Mouse (Mus musculus) heart, embryonic 15.5 days (tissue): ENCODE results near the gene 1700061G19Rik. TPM values are rescaled to one million over a fixed set of nuclear protein-coding genes. Genes with fewer than 3 reads are reported as not detected.

Source experiments
- ATAC-seq: fragments of 200-750 bp; cut with Nextera tagmentation; replicated peaks from 2 replicates; pipeline ENCODE4 v1.8.0; 2017; ENCODE audit warnings: low read depth, moderate TSS enrichment; ENCODE audit not compliant: insufficient number of reproducible peaks, insufficient read depth, low FRiP score
- H3K27ac ChIP-seq: fragments of 300-500 bp; sonication (generic); 2 replicates; pipeline ENCODE4 v1.5.1; 2015; ENCODE audit warnings: mild to moderate bottlenecking, inconsistent platforms
- H3K27me3 ChIP-seq: fragments of 300-500 bp; sonication (generic); 2 replicates; pipeline ENCODE4 v1.6.1; 2015; ENCODE audit warnings: inconsistent platforms
- H3K36me3 ChIP-seq: fragments of 300-500 bp; sonication (generic); 2 replicates; pipeline ENCODE4 v1.6.1; 2015; ENCODE audit warnings: mild to moderate bottlenecking, inconsistent platforms
- H3K4me1 ChIP-seq: fragments of 300-500 bp; sonication (generic); replicated peaks from 2 replicates; pipeline ENCODE4 v1.6.1; 2015; ENCODE audit warnings: inconsistent platforms
- H3K4me2 ChIP-seq: fragments of 300-500 bp; sonication (generic); 2 replicates; pipeline ENCODE4 v1.6.1; 2015; ENCODE audit warnings: inconsistent platforms, mild to moderate bottlenecking, moderate library complexity
- H3K4me3 ChIP-seq: fragments of 300-500 bp; sonication (generic); 2 replicates; pipeline ENCODE4 v1.5.1; 2015; ENCODE audit warnings: mild to moderate bottlenecking, inconsistent platforms
- H3K9ac ChIP-seq: fragments of 300-500 bp; sonication (generic); 2 replicates; pipeline ENCODE4 v1.6.1; 2015; ENCODE audit warnings: mild to moderate bottlenecking, inconsistent platforms
- H3K9me3 ChIP-seq: fragments of 300-500 bp; sonication (generic); replicated peaks from 2 replicates; pipeline ENCODE4 v1.6.1; 2016; ENCODE audit warnings: inconsistent platforms
- WGBS: fragments of 180-500 bp; shearing (Covaris S2); methylation state at CpG from one replicate; pipeline ENCODE4 v1.1.7; 2015; ENCODE audit warnings: mixed read lengths; 5-methylcytosine and 5-hydroxymethylcytosine counted together
- polyA plus RNA-seq: library from polyadenylated mRNA; unstranded; fragments of >200 nt; fragmentation: Nextera tagmentation; extraction: Ambion mirVana; gene quantifications from 2 replicates; pipeline ENCODE4 v1.2.1, GENCODE M21; 2015

Gene 1700061G19Rik
- polyA plus RNA-seq, 1 experiment from 2014 or later, result 0.43 TPM

DNA sequence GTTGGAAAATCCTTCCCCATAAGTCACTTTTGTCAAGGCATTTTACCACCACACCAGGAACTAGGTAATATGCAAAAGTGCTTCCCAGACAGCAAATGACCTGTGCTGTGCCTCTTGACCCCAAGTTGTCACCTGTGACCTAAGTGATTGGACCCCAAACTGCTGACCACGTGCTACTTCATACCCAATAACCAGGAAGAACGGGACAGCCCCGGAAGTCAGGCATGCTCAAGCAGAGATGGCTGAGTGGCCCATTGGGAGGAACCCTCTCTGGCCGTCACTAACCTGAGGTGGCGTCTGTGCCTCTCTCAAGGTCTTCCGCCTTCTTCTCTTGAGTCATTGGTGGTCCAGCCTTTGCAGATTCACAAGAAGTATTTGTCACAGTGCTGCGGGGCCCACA is 2.8 kb upstream of the 1700061G19Rik start:
- Histone ChIP-seq H3K27me3 (no peaks in the 10 kb centered on the region), H3K4me2 (no peak overlapping the region), H3K9ac (no peak overlapping the region), H3K36me3 (no peaks in the 10 kb centered on the region), H3K4me1 (no peaks in the 10 kb centered on the region), H3K27ac (no peak overlapping the region), H3K9me3 (no peaks in the 10 kb centered on the region), H3K4me3 (no peak overlapping the region)
- no peak for ATAC-seq
- WGBS, result 75% methylated on average over 7 of the region's 7 CpGs

- H3K27me3 ChIP-seq, result no peaks in the 10 kb centered on the region
- ATAC-seq, result no peak
- H3K4me3 ChIP-seq, result no peak within 1 kb of the TSS
- H3K4me1 ChIP-seq, result no peaks in the 10 kb centered on the region
- H3K36me3 ChIP-seq, result no peaks in the 10 kb centered on the region
- no peak within 1 kb of the TSS for H3K9ac ChIP-seq
- H3K9me3 ChIP-seq, result no peaks in the 10 kb centered on the region
- H3K4me2 ChIP-seq, result no peak within 1 kb of the TSS
- WGBS, result 93% methylated on average over 2 of the region's 2 CpGs
- no peak within 1 kb of the TSS for H3K27ac ChIP-seq
Measured at GRCm38 (mm10) chr17:56874237-56874636, 1.0 kb upstream of the 1700061G19Rik start, which contains the start of gene Acsbg2. TSS of gene Acsbg2 (minus strand) at chr17:56874447.

GRCm38 (mm10) chr17:56876465-56876864 is 1.2 kb downstream of the 1700061G19Rik start:
- H3K27ac ChIP-seq, result no peak overlapping the region
- H3K36me3 ChIP-seq, result no peaks in the 10 kb centered on the region
- H3K9ac ChIP-seq, result no peak overlapping the region
- no peaks in the 10 kb centered on the region for H3K27me3 ChIP-seq
- H3K9me3 ChIP-seq, result no peaks in the 10 kb centered on the region
- ATAC-seq, result no peak
- H3K4me1 ChIP-seq, result no peaks in the 10 kb centered on the region
- H3K4me2 ChIP-seq, result no peak overlapping the region
- 79% methylated on average over 3 of the region's 3 CpGs for WGBS
- H3K4me3 ChIP-seq, result no peak overlapping the region

DNA sequence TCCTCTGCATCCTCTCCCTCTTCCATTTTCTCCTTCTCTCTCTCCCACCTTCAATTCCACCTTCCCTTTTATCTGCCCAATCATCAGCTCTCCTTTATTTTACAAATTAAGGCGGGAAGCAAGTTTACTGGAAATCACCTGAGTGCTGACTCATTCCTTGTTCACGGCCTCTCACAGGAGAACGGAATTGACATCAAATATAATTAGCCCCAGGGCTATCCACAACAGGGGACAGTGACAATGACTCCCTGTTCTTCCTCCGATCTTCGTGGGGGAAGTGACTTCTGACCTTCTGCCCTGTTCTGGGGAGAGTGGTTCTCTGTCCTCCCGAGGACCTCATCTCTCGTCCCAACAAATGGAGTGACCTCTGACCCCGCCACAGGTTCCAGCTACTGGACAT is 1.7 kb downstream of the 1700061G19Rik start:
- Histone ChIP-seq H3K4me2 (no peak overlapping the region), H3K4me1 (no peaks in the 10 kb centered on the region), H3K4me3 (no peak overlapping the region), H3K36me3 (no peaks in the 10 kb centered on the region), H3K27ac (no peak overlapping the region), H3K27me3 (no peaks in the 10 kb centered on the region), H3K9ac (no peak overlapping the region), H3K9me3 (no peaks in the 10 kb centered on the region)
- ATAC-seq, result no peak
- 67% methylated on average over 8 of the region's 8 CpGs for WGBS

DNA sequence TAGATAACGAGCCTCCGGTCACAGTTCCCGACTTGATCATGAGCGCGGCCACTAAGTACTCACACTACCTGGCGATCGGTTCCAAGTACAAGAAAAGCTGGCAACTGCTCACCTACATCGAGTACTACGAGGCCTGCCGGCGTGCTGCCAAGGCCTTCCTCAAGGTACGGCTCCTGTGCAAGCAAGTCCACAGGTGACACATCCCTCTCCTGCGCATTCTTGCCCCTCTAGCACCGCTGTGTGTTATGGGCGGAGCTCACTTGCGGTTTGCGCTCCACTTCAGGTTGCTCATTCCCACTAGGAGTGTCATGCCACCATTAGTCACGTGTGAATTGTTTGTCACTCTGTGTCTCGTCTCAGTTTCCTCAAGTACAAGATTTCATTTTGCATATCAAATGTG is 2.1 kb downstream of the 1700061G19Rik start:
- Histone ChIP-seq H3K9me3 (no peaks in the 10 kb centered on the region), H3K27me3 (no peaks in the 10 kb centered on the region), H3K4me1 (no peaks in the 10 kb centered on the region), H3K36me3 (no peaks in the 10 kb centered on the region), H3K4me3 (no peak overlapping the region), H3K27ac (no peak overlapping the region), H3K4me2 (no peak overlapping the region), H3K9ac (no peak overlapping the region)
- no peak for ATAC-seq
- 88% methylated on average over 19 of the region's 19 CpGs for WGBS

- Histone ChIP-seq H3K9ac (peak overlapping the region; percentile 40), H3K27me3 (no peaks in the 10 kb centered on the region), H3K4me1 (peaks cover 18% of the 10 kb centered on the region), H3K9me3 (no peaks in the 10 kb centered on the region), H3K4me3 (peak overlapping the region; percentile 38), H3K27ac (no peak overlapping the region), H3K4me2 (peak overlapping the region; percentile 61), H3K36me3 (no peaks in the 10 kb centered on the region)
- ATAC-seq, result 0 out of 2 replicates have a peak, but pooled peaks have one; percentile 20
- 30% methylated on average over 17 of the region's 17 CpGs for WGBS
Measured at GRCm38 (mm10) chr17:56883612-56884011, 8.3 kb downstream of the 1700061G19Rik start.

DNA sequence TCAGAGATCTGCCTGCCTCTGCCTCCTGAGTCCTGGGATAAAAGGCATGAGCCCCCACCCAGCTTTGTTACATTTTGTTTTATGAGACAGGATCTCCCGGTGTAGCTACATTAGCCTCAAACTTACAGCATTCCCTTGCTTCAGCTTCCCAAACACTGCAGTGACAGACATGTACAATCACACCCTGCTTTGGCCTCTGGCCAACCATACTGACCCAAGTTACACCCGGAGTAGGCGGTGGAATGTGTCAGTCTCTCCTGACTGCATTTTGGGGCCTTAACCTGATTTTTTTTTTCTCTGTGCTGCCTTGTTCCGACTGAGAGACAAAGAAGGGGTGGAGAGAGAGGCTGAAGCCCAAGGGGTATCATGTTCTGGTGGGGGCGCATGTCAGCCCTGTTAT is 9.1 kb downstream of the 1700061G19Rik start:
- Histone ChIP-seq H3K27me3 (no peaks in the 10 kb centered on the region), H3K4me3 (no peak overlapping the region), H3K4me2 (0 out of 2 replicates have a peak overlapping the region, but pooled peaks have one; percentile 61), H3K27ac (0 out of 2 replicates have a peak overlapping the region, but pooled peaks have one; percentile 9), H3K9me3 (no peaks in the 10 kb centered on the region), H3K9ac (no peak overlapping the region), H3K36me3 (no peaks in the 10 kb centered on the region), H3K4me1 (peaks cover 18% of the 10 kb centered on the region)
- no peak; the same call in 1 of the 2 replicates for ATAC-seq
- 38% methylated on average over 5 of the region's 5 CpGs for WGBS

DNA sequence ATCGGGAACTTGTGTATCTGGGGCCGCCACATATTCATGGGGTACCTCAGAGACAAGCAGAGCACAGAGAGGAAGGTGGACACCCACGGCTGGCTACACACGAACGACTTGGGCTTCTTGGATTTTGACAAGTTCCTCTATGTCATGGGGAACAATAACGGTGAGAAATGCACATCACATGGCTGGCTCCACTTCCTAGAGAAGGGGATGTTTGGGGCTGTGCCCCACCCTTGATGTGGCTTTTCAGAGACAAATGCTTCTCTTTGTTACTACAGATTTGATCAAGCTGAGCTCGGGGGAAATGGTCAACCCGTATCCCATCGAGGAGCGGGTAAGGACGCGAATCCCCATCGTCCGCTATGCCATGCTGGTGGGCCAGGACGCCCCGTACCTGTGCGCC is 9.5 kb downstream of the 1700061G19Rik start:
- H3K9ac ChIP-seq, result no peak overlapping the region
- no peak overlapping the region for H3K4me3 ChIP-seq
- WGBS, result 86% methylated on average over 17 of the region's 17 CpGs
- no peaks in the 10 kb centered on the region for H3K9me3 ChIP-seq
- H3K27me3 ChIP-seq, result no peaks in the 10 kb centered on the region
- 0 out of 2 replicates have a peak overlapping the region, but pooled peaks have one; percentile 9 for H3K27ac ChIP-seq
- H3K4me2 ChIP-seq, result no peak overlapping the region
- H3K36me3 ChIP-seq, result no peaks in the 10 kb centered on the region
- peaks cover 18% of the 10 kb centered on the region for H3K4me1 ChIP-seq
- no peak for ATAC-seq

DNA sequence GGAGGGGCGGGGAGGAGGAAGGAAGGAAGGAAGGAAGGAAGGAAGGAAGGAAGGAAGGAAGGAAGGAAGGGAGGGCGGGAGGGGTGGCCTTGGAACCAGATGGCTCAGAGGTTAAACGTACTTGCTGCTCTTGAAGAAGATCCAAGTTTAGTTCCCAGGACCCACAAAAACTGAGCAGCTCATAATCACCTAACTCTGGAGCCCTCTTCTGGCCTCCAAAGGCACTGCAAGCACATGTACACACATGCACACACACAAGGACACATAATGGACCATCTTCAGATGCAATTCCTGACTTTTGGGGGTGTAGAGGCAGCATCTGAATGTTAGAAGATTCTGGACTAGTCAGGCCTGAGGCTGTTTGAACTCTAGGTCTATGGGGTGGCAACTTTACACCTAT is 12.8 kb downstream of the 1700061G19Rik start:
- ATAC-seq, result no peak
- peaks cover 15% of the 10 kb centered on the region for H3K36me3 ChIP-seq
- H3K9ac ChIP-seq, result no peak overlapping the region
- H3K4me3 ChIP-seq, result no peak overlapping the region
- H3K4me1 ChIP-seq, result peaks cover 18% of the 10 kb centered on the region
- H3K4me2 ChIP-seq, result no peak overlapping the region
- WGBS, result 91% methylated on average over 2 of the region's 3 CpGs
- H3K27ac ChIP-seq, result no peak overlapping the region
- H3K9me3 ChIP-seq, result no peaks in the 10 kb centered on the region
- H3K27me3 ChIP-seq, result no peaks in the 10 kb centered on the region

- Histone ChIP-seq H3K27me3 (no peaks in the 10 kb centered on the region), H3K27ac (no peak overlapping the region), H3K9ac (no peak overlapping the region), H3K4me1 (no peaks in the 10 kb centered on the region), H3K4me2 (no peak overlapping the region), H3K9me3 (no peaks in the 10 kb centered on the region), H3K4me3 (no peak overlapping the region), H3K36me3 (peaks cover 31% of the 10 kb centered on the region)
- no peak for ATAC-seq
- WGBS, result 89% methylated on average over 2 of the region's 2 CpGs
Measured at GRCm38 (mm10) chr17:56890018-56890417, 14.7 kb downstream of the 1700061G19Rik start.

GRCm38 (mm10) chr17:56895368-56895918 is 20.2 kb downstream of the 1700061G19Rik start:
- H3K4me1 ChIP-seq, result no peaks in the 10 kb centered on the region
- H3K9me3 ChIP-seq, result no peaks in the 10 kb centered on the region
- no peak overlapping the region for H3K4me2 ChIP-seq
- no peak overlapping the region for H3K27ac ChIP-seq
- H3K4me3 ChIP-seq, result no peak overlapping the region
- ATAC-seq, result no peak
- no peak overlapping the region for H3K9ac ChIP-seq
- peaks cover 60% of the 10 kb centered on the region for H3K36me3 ChIP-seq
- WGBS, result 87% methylated on average over 9 of the region's 9 CpGs
- no peaks in the 10 kb centered on the region for H3K27me3 ChIP-seq

GRCm38 (mm10) chr17:56896513-56897129 is 21.3 kb downstream of the 1700061G19Rik start:
- H3K4me2 ChIP-seq, result no peak overlapping the region
- H3K36me3 ChIP-seq, result peaks cover 58% of the 10 kb centered on the region
- no peak for ATAC-seq
- no peaks in the 10 kb centered on the region for H3K27me3 ChIP-seq
- 89% methylated on average over 6 of the region's 6 CpGs for WGBS
- no peak overlapping the region for H3K27ac ChIP-seq
- no peaks in the 10 kb centered on the region for H3K4me1 ChIP-seq
- no peak overlapping the region for H3K9ac ChIP-seq
- no peaks in the 10 kb centered on the region for H3K9me3 ChIP-seq
- no peak overlapping the region for H3K4me3 ChIP-seq
